Mouse (Mus musculus): ENCODE measurements around the gene Smarce1. TPM values are rescaled to one million over a fixed set of nuclear protein-coding genes. Genes with fewer than 3 reads are reported as not detected.
"Not testable (repeated sequence)": the region's sequence is repeated elsewhere in the genome, so short reads cannot be mapped to it uniquely, and the experiment has no call there.

Gene Smarce1
- polyA plus RNA-seq, 1 experiment from 2014 or later, result 133 TPM

- Histone ChIP-seq H3K9me3 (ENCODE audit: low read length) (no peaks in the 10 kb centered on the region), H3K36me3 (ENCODE audit: insufficient read depth, low read length) (no peaks in the 10 kb centered on the region), H3K4me1 (ENCODE audit: insufficient read depth, low read depth, low read length) (no peaks in the 10 kb centered on the region), H3K9ac (replicated peaks; ENCODE audit: low read depth) (no peak overlapping the region), H3K27ac (ENCODE audit: low read length) (no peak overlapping the region), H3K27me3 (replicated peaks; ENCODE audit: insufficient read depth, low read length) (no peaks in the 10 kb centered on the region), H3K4me3 (ENCODE audit: low read depth, low read length) (no peak overlapping the region), H3K4me2 (replicated peaks; ENCODE audit: low read depth, low read length) (no peak overlapping the region)
- DNase-seq (ENCODE audit: low spot score) (no peak), ATAC-seq (no peak)
- TF ChIP-seq EP300 (IDR thresholded peaks at IDR 0.05), result no peak
- no peak for TF ChIP-seq CTCF (IDR thresholded peaks at IDR 0.05)
- 29% methylated on average over 5 of the region's 5 CpGs for WGBS
Observed at GRCm38 (mm10) chr11:99250241-99250640, 19.4 kb upstream of the Smarce1 start.

- Histone ChIP-seq H3K27me3 (replicated peaks; ENCODE audit: insufficient read depth, low read length) (no peaks in the 10 kb centered on the region), H3K4me3 (ENCODE audit: low read depth, low read length) (no peak overlapping the region), H3K9ac (replicated peaks; ENCODE audit: low read depth) (no peak overlapping the region), H3K4me2 (replicated peaks; ENCODE audit: low read depth, low read length) (no peak overlapping the region), H3K4me1 (ENCODE audit: insufficient read depth, low read depth, low read length) (no peaks in the 10 kb centered on the region), H3K27ac (ENCODE audit: low read length) (no peak overlapping the region), H3K9me3 (ENCODE audit: low read length) (no peaks in the 10 kb centered on the region), H3K36me3 (ENCODE audit: insufficient read depth, low read length) (no peaks in the 10 kb centered on the region)
- TF ChIP-seq EP300 (IDR thresholded peaks at IDR 0.05) (no peak), CTCF (IDR thresholded peaks at IDR 0.05) (peak; percentile 60)
- ATAC-seq, result no peak
- DNase-seq (ENCODE audit: low spot score), result no peak
- 57% methylated on average over 4 of the region's 4 CpGs for WGBS
Observed at GRCm38 (mm10) chr11:99249115-99249514, 18.3 kb upstream of the Smarce1 start.

- no peak for DNase-seq (ENCODE audit: low spot score)
- no peaks in the 10 kb centered on the region for H3K9me3 ChIP-seq (ENCODE audit: low read length)
- no peak overlapping the region for H3K4me3 ChIP-seq (ENCODE audit: low read depth, low read length)
- TF ChIP-seq CTCF (IDR thresholded peaks at IDR 0.05) (no peak), EP300 (IDR thresholded peaks at IDR 0.05) (no peak)
- WGBS, result 91% methylated on average over 4 of the region's 4 CpGs
- no peaks in the 10 kb centered on the region for H3K27me3 ChIP-seq (replicated peaks; ENCODE audit: insufficient read depth, low read length)
- no peaks in the 10 kb centered on the region for H3K4me1 ChIP-seq (ENCODE audit: insufficient read depth, low read depth, low read length)
- H3K36me3 ChIP-seq (ENCODE audit: insufficient read depth, low read length), result no peaks in the 10 kb centered on the region
- H3K27ac ChIP-seq (ENCODE audit: low read length), result no peak overlapping the region
- H3K4me2 ChIP-seq (replicated peaks; ENCODE audit: low read depth, low read length), result no peak overlapping the region
- no peak for ATAC-seq
- H3K9ac ChIP-seq (replicated peaks; ENCODE audit: low read depth), result no peak overlapping the region
Observed at GRCm38 (mm10) chr11:99247916-99248315, 17.1 kb upstream of the Smarce1 start.

- not testable (repeated sequence) for H3K9me3 ChIP-seq (ENCODE audit: low read length); ATAC-seq; H3K9ac ChIP-seq (replicated peaks; ENCODE audit: low read depth); H3K36me3 ChIP-seq (ENCODE audit: insufficient read depth, low read length); H3K4me3 ChIP-seq (ENCODE audit: low read depth, low read length); H3K27ac ChIP-seq (ENCODE audit: low read length); H3K27me3 ChIP-seq (replicated peaks; ENCODE audit: insufficient read depth, low read length); DNase-seq (ENCODE audit: low spot score); H3K4me1 ChIP-seq (ENCODE audit: insufficient read depth, low read depth, low read length); H3K4me2 ChIP-seq (replicated peaks; ENCODE audit: low read depth, low read length)
- WGBS, result 38% methylated on average over 3 of the region's 3 CpGs
Observed at GRCm38 (mm10) chr11:99244519-99244918, 13.7 kb upstream of the Smarce1 start.

- WGBS, result 5% methylated on average over 17 of the region's 17 CpGs
- H3K36me3 ChIP-seq (ENCODE audit: insufficient read depth, low read length), result no peaks in the 10 kb centered on the region
- H3K9me3 ChIP-seq (ENCODE audit: low read length), result no peaks in the 10 kb centered on the region
- H3K4me2 ChIP-seq (replicated peaks; ENCODE audit: low read depth, low read length), result peak within 1 kb of the TSS; percentile 39
- no peak for DNase-seq (ENCODE audit: low spot score)
- no peaks in the 10 kb centered on the region for H3K27me3 ChIP-seq (replicated peaks; ENCODE audit: insufficient read depth, low read length)
- H3K4me1 ChIP-seq (ENCODE audit: insufficient read depth, low read depth, low read length), result no peaks in the 10 kb centered on the region
- H3K27ac ChIP-seq (ENCODE audit: low read length), result no peak within 1 kb of the TSS
- 0 out of 2 replicates have a peak within 1 kb of the TSS, but pooled peaks have one; percentile 14 for H3K4me3 ChIP-seq (ENCODE audit: low read depth, low read length)
- no peak for ATAC-seq
- TF ChIP-seq EP300 (IDR thresholded peaks at IDR 0.05) (no peak), CTCF (IDR thresholded peaks at IDR 0.05) (no peak)
- H3K9ac ChIP-seq (replicated peaks; ENCODE audit: low read depth), result no peak within 1 kb of the TSS
Observed at GRCm38 (mm10) chr11:99243820-99244374, 13.1 kb upstream of the Smarce1 start, which contains the start of gene Krt222. Gene Krt222 (minus strand): TSS chr11:99244085.

GRCm38 (mm10) chr11:99243200-99243819 lies 12.5 kb upstream of the Smarce1 start:
- H3K9me3 ChIP-seq (ENCODE audit: low read length), result no peaks in the 10 kb centered on the region
- 39% methylated on average over 3 of the region's 3 CpGs for WGBS
- ATAC-seq (no peak), DNase-seq (ENCODE audit: low spot score) (peak; percentile 22)
- no peaks in the 10 kb centered on the region for H3K4me1 ChIP-seq (ENCODE audit: insufficient read depth, low read depth, low read length)
- H3K27ac ChIP-seq (ENCODE audit: low read length), result no peak overlapping the region
- H3K27me3 ChIP-seq (replicated peaks; ENCODE audit: insufficient read depth, low read length), result no peaks in the 10 kb centered on the region
- H3K4me3 ChIP-seq (ENCODE audit: low read depth, low read length), result 0 out of 2 replicates have a peak overlapping the region, but pooled peaks have one; percentile 14
- no peaks in the 10 kb centered on the region for H3K36me3 ChIP-seq (ENCODE audit: insufficient read depth, low read length)
- H3K4me2 ChIP-seq (replicated peaks; ENCODE audit: low read depth, low read length), result peak overlapping the region; percentile 39
- no peak overlapping the region for H3K9ac ChIP-seq (replicated peaks; ENCODE audit: low read depth)
- TF ChIP-seq CTCF (IDR thresholded peaks at IDR 0.05), result no peak
- no peak for TF ChIP-seq EP300 (IDR thresholded peaks at IDR 0.05)

All from lung, postnatal 0 days (tissue).